Mouse (Mus musculus) gastrocnemius, postnatal 25 days (tissue): Measurements from ENCODE around the gene Grb10. TPM values are rescaled to one million over a fixed set of nuclear protein-coding genes. Genes with fewer than 3 reads are reported as not detected.

Experiments used
- DNase-seq: peaks from one replicate; pipeline ENCODE4 v3.0.0; 2022
- total RNA-seq, 2 experiments: library from RNA; stranded (reverse); gene quantifications; 1 replicate in 1 of 2; 2 replicates in 1 of 2; pipeline ENCODE4 v1.2.3; 2021

Gene Grb10
- total RNA-seq, 2 experiments from 2014 or later: 68.6 to 78.9 TPM

DNA sequence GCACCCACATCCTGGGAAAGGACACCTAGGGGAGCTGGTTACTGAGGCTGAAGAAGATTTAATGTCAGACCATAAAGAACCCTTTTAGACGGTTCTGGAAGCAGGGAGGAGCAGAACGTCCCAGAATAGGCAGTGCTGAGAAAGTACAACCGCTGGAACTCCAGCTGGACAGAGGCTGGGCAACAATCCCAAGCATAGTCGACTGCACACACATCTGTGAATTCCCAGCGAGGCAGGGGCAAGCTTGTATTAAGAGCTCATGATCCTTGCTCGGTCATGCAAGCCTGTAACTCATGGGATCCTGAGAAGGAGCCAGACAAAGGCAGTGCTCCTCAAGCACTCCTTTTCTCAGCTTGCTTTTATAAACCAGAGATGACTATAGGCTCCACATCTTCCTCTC, 69.7 kb downstream of the Grb10 start:
- peak; percentile 85 for DNase-seq

DNA sequence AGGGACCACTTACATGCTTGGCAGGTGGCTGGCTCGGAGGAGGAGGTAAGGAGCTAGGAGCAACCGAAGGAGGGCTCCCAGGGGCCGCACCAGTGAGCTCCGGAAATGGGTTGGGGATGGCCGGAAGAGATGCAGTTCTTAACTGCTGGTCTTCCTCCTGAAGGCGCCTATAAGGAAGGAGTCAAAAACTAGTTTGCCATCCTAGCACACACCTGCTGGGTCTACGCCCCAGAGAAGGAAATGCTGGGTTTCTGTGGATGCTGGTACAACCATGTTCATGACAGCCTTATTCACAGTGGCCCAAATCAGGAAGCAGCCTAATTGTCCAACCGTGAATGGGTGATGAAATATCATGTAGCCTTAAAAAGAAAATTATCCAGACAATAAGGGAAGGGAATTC, 71.0 kb downstream of the Grb10 start:
- no peak for DNase-seq

DNA sequence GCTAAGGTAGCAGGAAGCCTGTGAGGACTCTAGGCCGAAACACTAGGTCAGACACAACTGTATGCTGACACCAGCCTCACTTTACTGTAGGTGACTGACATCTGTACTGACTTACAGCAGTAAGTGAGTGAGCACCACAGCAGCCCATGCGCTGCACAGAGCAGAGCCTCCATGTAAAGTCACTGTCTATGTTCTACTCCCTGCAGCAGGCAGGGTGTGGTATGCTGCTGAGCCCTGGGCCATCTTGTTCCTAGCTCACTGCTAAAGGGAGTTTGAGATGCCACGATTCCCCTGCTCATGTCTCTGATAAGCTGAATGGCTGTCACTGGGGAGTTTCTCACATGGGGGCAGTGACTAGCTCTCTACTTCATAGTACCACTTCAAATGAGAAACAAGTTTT, 72.3 kb downstream of the Grb10 start:
- DNase-seq: peak; percentile 21

DNA sequence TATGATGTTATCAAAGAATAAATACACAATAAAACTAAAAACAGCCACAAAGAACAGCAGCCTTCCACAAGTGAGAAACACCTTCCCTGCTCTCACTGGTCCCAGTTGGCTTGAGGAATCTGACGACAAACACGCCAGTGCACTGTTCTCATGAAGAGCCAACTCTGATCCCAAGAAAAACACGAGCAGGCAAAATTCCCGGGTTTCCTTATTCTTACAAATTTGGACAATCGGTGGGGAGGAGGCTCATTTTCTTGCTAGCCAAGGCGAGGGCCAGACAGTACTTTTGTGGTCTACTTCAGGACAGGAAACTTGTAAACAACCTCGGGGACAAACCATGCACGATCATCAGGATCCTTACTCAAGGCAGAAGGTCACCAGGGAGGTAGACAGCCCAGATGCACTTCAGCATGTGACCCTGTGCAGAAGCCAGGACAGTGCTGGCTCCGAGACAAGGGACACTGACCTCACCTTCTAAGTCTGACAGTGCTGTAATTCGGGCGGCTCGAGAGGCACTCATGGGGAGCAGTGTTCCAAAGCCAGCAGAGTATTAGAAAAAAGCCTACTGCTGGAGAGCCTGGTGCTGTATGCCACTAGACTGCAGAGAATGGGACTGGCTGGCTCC, 72.9 kb downstream of the Grb10 start:
- DNase-seq: peak; percentile 96

DNA sequence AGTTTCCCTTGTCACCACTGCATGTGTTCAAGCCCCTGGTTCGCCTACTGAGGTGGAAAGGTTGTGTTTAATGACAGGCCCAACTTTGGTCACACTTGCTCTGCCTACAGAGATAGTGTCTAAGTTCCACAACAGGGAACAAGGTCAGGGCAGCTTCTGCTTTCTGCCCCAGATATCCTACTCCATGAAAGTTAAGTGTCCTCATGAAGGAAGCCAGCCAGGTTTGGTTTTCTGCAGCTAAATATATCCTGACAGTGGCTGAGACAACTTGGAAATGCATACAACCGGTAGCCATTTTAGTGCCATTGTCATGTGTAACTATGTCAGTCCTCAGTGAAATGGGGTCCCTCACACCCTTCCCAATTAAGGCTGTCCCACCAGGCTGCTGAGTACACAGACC, 73.8 kb downstream of the Grb10 start:
- DNase-seq: peak; percentile 21

DNA sequence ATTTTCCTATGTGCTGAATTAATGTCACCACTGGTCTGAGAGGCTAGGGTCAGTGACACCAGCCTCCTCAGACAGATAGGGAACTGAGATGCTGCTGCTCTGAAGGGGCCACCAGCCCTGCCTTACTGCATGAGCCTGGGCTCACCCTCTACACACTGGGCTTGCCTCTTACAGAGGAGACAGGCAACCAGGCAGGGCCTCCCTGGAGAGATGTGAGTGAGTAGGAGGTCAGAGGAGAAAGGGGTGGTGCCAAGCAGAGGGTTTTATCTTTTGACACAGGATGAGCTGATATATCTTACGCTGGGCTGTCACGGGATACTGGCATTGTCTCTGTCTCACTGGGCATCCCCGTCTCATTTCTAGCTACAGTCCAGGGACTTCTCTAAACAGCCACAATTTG, 74.9 kb downstream of the Grb10 start:
- DNase-seq: no peak

DNA sequence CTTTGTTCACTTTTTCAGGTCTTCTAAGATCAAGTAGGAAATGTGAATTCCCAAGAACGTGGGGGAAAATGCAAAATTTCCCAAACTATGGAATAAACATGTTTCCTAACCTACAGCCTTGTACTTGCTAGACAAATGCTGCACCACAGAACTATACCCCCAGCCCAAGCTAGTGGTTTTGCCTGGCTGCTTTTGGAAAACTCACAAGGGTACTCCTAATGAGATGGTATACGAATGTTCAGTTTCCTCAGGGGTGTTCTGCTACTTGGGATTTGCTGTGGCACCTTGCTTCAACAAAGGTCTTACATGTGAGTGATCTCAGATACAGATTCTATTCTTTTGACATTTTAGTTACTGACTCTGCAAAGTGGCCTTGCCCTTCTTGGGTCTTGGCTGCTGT, 75.4 kb downstream of the Grb10 start:
- no peak for DNase-seq

DNA sequence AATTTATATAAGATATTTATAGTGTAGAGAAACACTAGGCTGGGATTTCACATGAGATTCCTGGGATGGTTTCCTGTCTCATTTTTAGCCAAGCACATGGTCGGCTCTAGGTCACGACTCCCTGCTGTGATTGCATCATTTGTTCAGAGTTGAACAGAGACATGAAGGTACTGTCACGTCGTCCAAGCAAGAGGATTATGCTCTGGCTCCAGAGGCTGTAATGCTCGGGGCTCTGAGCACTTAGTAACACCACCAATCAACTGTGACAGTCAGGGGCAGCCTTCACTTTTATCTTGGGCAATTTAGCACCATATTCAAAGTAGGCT, 75.9 kb downstream of the Grb10 start:
- no peak for DNase-seq

DNA sequence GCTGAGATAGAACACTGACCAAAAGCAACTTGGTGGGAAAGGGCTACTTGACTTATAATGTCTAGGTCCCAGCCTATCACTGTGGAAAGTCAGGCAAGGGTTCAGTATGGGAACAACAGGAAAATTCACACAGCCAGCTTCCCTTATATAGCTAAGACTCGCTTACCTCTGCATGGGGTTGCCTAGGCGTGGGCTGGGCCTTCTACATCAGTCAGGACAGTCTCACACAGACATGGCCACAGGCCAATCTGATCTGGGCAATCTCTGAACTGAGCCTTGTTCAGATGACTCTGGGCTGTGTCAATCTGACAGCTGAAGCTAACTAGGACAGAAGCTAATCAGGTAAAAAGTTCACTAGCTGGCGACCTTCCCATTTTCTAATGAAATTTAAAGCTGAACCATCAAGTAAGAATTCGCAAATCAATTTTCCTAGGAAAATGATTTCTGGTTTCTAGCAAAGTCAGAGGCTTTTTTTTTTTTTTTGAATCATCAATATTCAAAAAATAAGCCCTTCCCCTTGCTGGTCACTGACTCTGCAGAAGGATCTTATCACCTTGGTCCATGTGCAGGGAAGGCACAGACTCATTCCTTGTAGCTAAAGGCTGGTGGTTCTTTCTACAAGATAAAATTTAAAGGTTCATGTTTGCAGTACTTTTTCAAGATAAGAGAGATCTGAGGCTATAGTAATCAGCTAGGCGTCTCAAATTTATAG, 76.4 kb downstream of the Grb10 start:
- no peak for DNase-seq

DNA sequence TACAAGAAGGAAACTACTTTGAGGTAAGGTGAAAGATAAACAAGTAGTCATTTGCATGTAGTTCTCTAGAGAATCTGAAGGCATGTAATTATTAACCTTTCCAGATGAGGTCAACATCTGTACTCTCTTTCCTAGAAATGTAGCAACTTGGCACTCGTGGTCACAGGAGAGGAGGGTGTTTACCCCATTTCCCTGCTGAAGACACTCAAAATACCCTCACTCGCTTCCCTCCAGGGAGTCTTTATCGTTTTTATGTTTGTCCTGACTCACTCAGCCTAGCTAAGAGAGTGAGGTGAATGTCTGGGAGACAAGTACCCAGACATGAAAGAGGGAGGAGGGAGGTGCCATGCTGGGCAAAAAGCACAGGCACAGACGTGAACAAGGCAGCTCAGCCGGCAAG, 77.6 kb downstream of the Grb10 start:
- DNase-seq: no peak

DNA sequence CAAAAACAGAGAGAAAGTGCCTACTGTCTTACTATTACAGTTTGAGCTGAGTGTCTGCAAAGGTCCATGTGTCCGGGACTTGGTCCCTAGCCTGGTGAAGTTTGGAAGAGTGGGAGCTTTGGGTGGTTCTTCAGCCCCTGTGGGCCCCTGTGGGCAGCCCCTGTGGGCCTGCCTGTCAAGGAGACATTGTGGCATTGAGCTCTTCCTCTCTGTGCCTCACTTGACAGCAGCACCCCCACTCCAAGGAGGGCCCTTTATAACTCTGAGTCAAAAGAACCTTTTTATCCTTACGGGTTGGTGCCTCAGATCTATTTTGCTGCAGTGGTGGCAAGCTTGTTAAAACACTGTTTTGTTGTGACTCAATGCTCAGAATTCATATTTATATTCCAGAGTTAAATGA, 78.3 kb downstream of the Grb10 start:
- no peak for DNase-seq

DNA sequence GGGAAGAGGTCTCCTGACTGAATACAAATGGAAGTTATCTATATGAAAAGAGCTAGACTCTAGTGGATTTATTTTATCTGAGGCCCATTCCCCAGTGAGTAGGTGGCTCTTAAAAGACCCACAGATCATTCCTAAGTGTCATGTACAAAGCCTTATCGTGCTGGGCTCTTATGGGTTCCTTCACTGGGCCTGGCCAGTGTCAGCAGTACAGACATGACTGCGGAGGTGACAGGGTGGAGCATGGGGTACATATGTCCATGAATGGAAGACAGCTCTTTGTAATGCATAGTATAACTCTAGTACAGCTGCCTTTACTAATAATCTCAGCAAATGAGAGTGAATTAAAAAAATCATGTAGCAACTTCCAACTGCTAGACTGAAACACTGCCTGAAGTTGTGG, 80.0 kb downstream of the Grb10 start:
- no peak for DNase-seq

DNA sequence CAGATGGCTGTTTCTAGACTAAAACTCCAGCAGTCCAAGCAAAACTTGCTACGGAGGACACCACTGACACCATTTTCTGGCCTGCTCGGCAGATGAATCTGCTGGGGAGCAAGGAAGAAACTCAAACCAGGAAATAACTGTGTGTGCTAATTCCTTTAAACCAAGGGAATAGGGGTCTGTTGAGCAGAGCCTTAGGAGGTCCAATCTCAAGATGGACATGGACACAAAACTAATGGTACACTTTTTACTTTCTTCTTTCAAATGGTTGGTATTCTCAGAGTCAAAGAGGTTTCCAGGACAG, 80.5 kb downstream of the Grb10 start:
- DNase-seq: no peak

DNA sequence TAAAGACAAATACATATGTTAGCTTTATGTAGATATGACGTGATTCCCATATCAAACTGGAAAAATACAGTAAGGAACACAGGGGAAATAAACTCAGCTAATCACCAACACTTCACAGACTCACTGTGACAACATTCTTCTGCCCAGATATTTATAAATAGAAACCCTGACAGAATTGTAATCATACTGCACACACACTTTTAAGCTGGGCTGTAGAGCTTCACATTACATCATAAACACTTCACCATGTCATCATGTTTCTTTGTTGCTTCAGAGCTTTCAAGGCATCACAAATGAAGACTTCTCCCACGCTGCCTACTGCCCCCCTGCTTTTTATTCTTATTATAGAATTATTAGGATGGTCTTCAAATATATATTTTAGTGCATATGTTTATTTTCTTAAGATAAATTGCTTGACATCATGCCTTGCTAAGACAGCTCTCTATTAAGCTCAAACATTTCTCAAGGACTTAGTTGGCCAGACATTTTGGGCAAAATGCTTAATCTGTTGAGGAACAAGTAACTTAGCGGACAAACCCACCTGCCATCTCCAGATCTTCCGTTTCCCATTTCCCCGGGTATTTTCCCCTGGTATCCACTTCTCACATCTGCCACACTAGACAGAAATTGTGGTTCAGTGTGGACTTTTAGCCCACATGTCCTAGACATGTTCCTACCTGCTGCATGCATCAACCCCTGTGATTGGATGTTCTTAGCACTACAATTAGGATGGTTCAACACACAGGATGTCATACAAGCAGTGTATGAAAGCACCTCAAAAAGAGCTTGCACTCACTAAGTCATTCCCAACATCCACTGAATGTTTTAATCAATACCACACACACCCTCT, 81.0 kb downstream of the Grb10 start:
- no peak for DNase-seq

DNA sequence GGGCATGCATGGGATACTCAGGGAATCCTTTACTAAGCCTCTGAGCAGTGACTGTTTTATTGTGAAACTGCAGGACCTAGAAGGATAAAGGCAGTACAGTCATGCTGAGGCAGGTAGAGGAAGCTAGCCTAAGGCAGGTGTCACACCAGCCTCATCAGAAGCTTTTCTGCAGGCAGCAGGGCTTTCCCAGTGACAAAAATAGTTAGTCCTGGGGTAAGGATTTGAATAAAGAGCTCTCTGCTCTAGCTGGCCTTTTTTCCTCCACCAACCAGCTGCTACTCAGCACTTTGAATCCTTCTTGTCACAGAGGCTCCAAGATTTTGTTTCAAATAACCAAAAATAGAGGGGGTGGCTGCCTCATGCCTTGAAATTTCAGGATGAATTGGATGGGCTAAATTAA, 82.7 kb downstream of the Grb10 start:
- no peak for DNase-seq

DNA sequence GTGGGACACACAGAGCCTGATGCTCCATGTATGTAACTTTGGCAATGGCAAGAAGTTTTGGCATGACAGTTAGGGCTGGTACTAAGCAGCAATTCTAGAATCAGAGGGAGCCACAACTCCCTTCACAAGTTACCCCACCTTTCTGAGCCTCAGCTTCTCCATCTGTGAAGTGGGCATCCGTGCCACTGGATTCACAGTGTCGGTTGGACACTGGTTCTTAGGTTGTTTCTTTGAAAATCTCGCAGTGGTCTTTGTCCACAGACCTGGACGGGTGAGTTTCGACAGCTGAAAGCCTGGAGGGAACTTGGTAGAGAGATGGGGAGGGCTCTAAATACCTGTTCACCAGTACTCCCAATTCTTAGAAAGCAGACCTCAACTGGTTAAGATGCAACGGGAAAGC, 83.9 kb downstream of the Grb10 start:
- no peak for DNase-seq

DNA sequence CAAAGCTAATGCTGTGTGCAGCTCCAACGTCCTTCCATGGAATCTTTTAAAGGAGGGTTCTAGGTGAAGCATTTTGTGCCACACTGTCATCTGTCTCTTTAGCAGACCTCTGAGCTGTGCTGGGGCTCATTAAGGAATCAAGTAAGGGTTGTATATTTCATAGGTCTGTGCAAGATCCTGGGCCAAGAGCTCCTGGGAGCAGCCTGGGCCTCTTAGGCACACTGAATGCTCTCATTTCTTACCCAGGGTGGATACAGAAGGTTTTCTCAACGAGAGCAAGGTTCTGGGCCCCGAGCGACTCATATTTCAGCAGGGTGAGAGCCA, 84.4 kb downstream of the Grb10 start:
- DNase-seq: no peak

DNA sequence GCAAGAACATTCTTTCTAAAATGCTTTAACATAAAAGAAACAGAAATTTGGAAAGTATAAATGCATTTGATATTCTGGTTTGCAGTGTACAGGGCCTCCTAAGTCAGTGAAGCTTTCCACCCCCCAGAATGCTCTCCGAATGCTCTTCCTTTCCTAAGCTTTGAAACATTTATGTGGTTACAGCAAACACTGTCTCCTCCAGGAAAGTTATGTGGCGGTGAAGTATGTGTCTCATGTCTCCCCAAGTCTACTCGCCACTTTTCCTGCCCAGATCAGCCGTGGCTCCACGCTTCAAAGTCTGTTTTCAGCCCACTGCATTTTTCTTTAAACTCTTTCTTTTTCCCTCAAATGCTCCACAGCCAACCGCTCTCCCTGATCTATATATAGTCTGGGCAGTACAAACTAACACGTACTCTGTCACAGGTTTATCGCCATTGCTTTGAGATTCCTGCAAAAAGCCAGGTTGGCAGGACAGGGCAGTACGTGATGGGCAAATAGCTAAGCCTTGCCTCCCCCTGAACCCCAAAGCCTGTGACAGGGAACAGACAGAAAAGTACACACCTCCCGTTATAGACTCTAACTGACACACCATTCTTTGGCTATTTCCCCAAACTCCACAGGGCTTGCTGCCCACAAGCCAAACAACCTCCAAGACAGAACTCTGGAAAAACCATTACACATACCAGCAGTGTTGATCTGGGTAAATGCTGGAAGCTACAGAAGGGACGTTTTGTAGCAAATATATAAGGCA, 84.9 kb downstream of the Grb10 start:
- peak; percentile 32 for DNase-seq

DNA sequence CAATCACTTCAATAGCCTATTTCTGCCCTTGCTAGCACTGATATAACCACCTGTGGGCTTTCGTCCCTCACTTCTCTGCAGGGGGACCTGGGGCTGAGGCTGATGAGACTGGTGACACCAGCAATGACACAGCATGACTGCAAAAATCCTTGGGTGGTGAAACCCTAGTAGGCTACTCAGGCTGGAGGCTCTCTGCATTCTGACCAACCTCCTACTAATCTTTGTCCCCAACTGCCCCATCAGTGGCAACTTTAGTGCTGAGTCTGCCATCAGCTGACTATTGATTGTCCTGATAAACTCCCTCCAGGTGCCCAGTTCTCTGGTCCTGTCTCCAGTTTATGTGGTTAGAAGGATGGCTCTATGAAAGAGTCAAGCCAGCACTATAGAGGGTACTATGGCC, 85.9 kb downstream of the Grb10 start:
- DNase-seq: no peak

DNA sequence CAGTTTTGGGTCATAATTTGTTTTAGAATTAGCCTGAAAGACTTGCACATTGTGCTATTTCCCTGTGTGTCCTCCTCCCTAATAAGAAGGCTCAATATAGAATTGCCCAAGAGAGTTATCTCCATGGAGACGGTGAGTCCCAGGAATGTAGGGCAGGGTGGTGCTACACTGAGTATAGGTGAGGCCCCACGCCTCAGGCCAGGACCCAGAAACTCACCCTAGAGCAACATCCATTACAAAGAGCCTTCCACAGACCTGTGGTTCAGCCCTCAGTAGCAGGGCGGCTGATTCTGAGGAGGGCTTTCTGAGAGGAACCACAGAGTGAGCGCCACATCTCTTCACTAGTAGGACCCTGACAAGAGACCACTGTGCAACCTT, 89.5 kb downstream of the Grb10 start:
- DNase-seq: no peak

DNA sequence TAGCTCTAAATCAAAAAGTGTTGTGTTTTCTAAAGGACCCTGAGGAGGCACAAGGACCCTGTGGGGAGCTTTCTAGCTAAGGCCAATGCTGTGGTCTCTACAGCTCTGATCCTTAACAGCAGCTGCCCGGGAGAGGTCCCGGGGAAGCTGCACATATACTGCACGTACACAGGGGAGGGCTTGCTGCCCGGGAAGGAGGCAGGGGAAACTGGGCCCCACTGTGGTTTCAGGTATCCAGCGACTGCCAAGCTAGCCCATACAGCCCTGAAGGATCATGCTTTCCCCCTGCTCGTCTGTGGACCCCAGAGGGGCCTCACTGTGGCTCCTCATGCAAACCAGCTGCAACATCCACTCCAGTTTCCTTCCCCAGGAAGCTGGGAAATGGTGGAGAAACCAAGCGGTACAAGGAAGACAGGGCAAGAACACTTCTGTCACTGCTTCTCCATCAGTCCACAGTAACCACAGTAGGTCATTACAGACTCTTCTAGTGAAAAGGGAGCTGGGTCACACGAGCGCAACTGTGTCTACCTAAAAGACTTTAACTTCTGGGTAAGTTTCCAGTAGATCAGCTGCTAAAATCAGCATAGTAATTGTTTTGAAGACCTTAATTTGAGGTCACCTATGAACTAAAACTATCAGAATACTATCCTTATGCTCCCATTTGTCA, 90.0 kb downstream of the Grb10 start:
- no peak for DNase-seq

DNA sequence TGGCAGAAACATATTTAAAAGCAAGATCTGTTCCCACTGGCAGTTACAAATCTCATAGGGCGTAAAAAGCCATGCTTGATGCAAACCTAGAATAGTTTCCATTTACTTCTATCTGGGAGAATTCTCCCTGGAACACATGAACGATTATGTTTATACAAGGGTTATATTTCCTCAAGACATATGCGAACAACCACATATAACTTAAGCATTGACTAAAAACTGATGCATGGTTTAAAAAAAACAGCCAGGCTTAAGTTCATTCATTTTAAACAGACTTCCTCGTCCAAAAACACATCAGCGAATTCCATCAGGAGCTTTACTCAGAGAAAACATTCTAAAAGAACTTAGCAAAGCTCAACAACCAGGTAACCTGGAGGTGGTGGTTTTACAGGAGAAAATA, 90.6 kb downstream of the Grb10 start:
- no peak for DNase-seq

DNA sequence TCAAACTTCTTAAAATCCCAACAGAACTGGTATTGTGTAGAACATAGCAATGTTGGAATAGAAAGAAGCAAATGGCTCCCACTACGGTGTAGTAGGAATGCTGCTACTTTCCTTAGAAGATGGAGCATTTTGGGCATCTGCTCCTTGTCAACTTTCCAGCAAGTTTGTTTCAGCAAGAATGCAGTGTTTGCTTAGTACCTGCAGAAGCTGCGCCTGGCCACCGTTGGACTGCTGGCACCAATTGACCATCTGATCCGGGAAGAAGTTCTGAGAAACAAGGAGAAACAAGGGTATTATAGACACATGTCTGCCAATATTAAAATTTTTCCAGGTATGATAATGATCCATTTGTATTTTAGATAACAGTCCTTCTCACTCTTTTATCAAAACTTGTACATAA, 92.7 kb downstream of the Grb10 start:
- no peak for DNase-seq
